Mouse (Mus musculus): ENCODE results near the gene Zap70. TPM values are rescaled to one million over a fixed set of nuclear protein-coding genes. Genes with fewer than 3 reads are reported as not detected.
A peak's percentile ranks its signal among the peaks of the same experiment; 100 is the strongest.

The Zap70 gene
- 40.5 and 59.0 TPM in 2 replicates for polyA plus RNA-seq (2012; rRNA removed)

GRCm38 (mm10) chr1:36761568-36761967, at the start of gene Zap70:
Gene Zap70 (plus strand): TSS chr1:36761798.
- Histone ChIP-seq H3K4me3 (ENCODE audit: extremely low read depth, insufficient read depth, insufficient read length) (peak within 1 kb of the TSS; percentile 61; the same call in 1 of the 2 replicates), H3K27ac (ENCODE audit: insufficient read depth, low read length) (peak within 1 kb of the TSS; percentile 92), H3K36me3 (ENCODE audit: control insufficient read depth, insufficient read depth, low read length) (no peaks in the 10 kb centered on the region), H3K27me3 (ENCODE audit: control insufficient read depth, insufficient read depth, low read length) (no peaks in the 10 kb centered on the region), H3K4me1 (ENCODE audit: control insufficient read depth, insufficient read depth, insufficient read length) (peaks cover 23% of the 10 kb centered on the region; the same call in 1 of the 2 replicates)
- DNase-seq (ENCODE audit: low read depth in 1 of 2, low spot score in 2 of 2), result peak; percentile 29 to 67
- WGBS, result 57% methylated on average over 11 of the region's 11 CpGs
- TF ChIP-seq POLR2A (IDR thresholded peaks at IDR 0.05; ENCODE audit: low read depth, low read length) (peak; percentile 15; the same call in 1 of the 2 replicates), CTCF (IDR thresholded peaks at IDR 0.05; ENCODE audit: extremely low read depth, insufficient read depth, insufficient read length, insufficient replicate concordance) (no peak)

GRCm38 (mm10) chr1:36714311-36714710, 47.3 kb upstream of the Zap70 start, which contains the start of gene Actr1b:
Gene Actr1b (minus strand): TSS chr1:36714422.
- H3K4me1 ChIP-seq (ENCODE audit: control insufficient read depth, insufficient read depth, insufficient read length), result no peaks in the 10 kb centered on the region; the same call in 1 of the 2 replicates
- no peaks in the 10 kb centered on the region for H3K27me3 ChIP-seq (ENCODE audit: control insufficient read depth, insufficient read depth, low read length)
- no peak within 1 kb of the TSS for H3K27ac ChIP-seq (ENCODE audit: insufficient read depth, low read length)
- 80% methylated on average over 5 of the region's 5 CpGs for WGBS
- no peaks in the 10 kb centered on the region for H3K36me3 ChIP-seq (ENCODE audit: control insufficient read depth, insufficient read depth, low read length)
- TF ChIP-seq CTCF (IDR thresholded peaks at IDR 0.05; ENCODE audit: extremely low read depth, insufficient read depth, insufficient read length, insufficient replicate concordance), result no peak
- no peak for TF ChIP-seq POLR2A (IDR thresholded peaks at IDR 0.05; ENCODE audit: low read depth, low read length)
- H3K4me3 ChIP-seq (ENCODE audit: extremely low read depth, insufficient read depth, insufficient read length), result no peak within 1 kb of the TSS
- DNase-seq (ENCODE audit: low read depth in 1 of 2, low spot score in 2 of 2), result no peak

- Histone ChIP-seq H3K4me3 (ENCODE audit: extremely low read depth, insufficient read depth, insufficient read length) (no peak overlapping the region), H3K4me1 (ENCODE audit: control insufficient read depth, insufficient read depth, insufficient read length) (peaks cover 3% of the 10 kb centered on the region; the same call in 1 of the 2 replicates), H3K27me3 (ENCODE audit: control insufficient read depth, insufficient read depth, low read length) (no peaks in the 10 kb centered on the region), H3K27ac (ENCODE audit: insufficient read depth, low read length) (no peak overlapping the region), H3K36me3 (ENCODE audit: control insufficient read depth, insufficient read depth, low read length) (no peaks in the 10 kb centered on the region)
- no peak for DNase-seq (ENCODE audit: low read depth in 1 of 2, low spot score in 2 of 2)
- 21% methylated on average over 1 of the region's 1 CpGs for WGBS
- TF ChIP-seq POLR2A (IDR thresholded peaks at IDR 0.05; ENCODE audit: low read depth, low read length) (no peak), CTCF (IDR thresholded peaks at IDR 0.05; ENCODE audit: extremely low read depth, insufficient read depth, insufficient read length, insufficient replicate concordance) (no peak)
Measured at GRCm38 (mm10) chr1:36718786-36719185, 42.8 kb upstream of the Zap70 start.

GRCm38 (mm10) chr1:36723146-36724056, 38.2 kb upstream of the Zap70 start:
- Histone ChIP-seq H3K4me1 (ENCODE audit: control insufficient read depth, insufficient read depth, insufficient read length) (0 out of 2 replicates have a peak, but pooled peaks cover 3% of the 10 kb centered on the region), H3K4me3 (ENCODE audit: extremely low read depth, insufficient read depth, insufficient read length) (no peak overlapping the region), H3K36me3 (ENCODE audit: control insufficient read depth, insufficient read depth, low read length) (no peaks in the 10 kb centered on the region), H3K27ac (ENCODE audit: insufficient read depth, low read length) (no peak overlapping the region), H3K27me3 (ENCODE audit: control insufficient read depth, insufficient read depth, low read length) (no peaks in the 10 kb centered on the region)
- WGBS, result 66% methylated on average over 16 of the region's 16 CpGs
- no peak for TF ChIP-seq POLR2A (IDR thresholded peaks at IDR 0.05; ENCODE audit: low read depth, low read length)
- TF ChIP-seq CTCF (IDR thresholded peaks at IDR 0.05; ENCODE audit: extremely low read depth, insufficient read depth, insufficient read length, insufficient replicate concordance), result no peak
- DNase-seq (ENCODE audit: low read depth in 1 of 2, low spot score in 2 of 2), result peak in 1 of 2 experiments; percentile 19

- TF ChIP-seq POLR2A (IDR thresholded peaks at IDR 0.05; ENCODE audit: low read depth, low read length), result no peak
- no peak for TF ChIP-seq CTCF (IDR thresholded peaks at IDR 0.05; ENCODE audit: extremely low read depth, insufficient read depth, insufficient read length, insufficient replicate concordance)
- Histone ChIP-seq H3K4me1 (ENCODE audit: control insufficient read depth, insufficient read depth, insufficient read length) (0 out of 2 replicates have a peak, but pooled peaks cover 3% of the 10 kb centered on the region), H3K4me3 (ENCODE audit: extremely low read depth, insufficient read depth, insufficient read length) (no peak overlapping the region), H3K36me3 (ENCODE audit: control insufficient read depth, insufficient read depth, low read length) (no peaks in the 10 kb centered on the region), H3K27me3 (ENCODE audit: control insufficient read depth, insufficient read depth, low read length) (no peaks in the 10 kb centered on the region), H3K27ac (ENCODE audit: insufficient read depth, low read length) (no peak overlapping the region)
- 93% methylated on average over 4 of the region's 4 CpGs for WGBS
- DNase-seq (ENCODE audit: low read depth in 1 of 2, low spot score in 2 of 2), result no peak
Measured at GRCm38 (mm10) chr1:36724057-36724431, 37.6 kb upstream of the Zap70 start.

- 5% methylated on average over 4 of the region's 4 CpGs for WGBS
Measured at GRCm38 (mm10) chr1:36737300-36737699, 24.3 kb upstream of the Zap70 start.

More at GRCm38 (mm10) chr1:36737300-36737699, 24.3 kb upstream of the Zap70 start:
- TF ChIP-seq CTCF (IDR thresholded peaks at IDR 0.05; ENCODE audit: extremely low read depth, insufficient read depth, insufficient read length, insufficient replicate concordance), result peak; percentile 40; the same call in 1 of the 2 replicates
- TF ChIP-seq POLR2A (IDR thresholded peaks at IDR 0.05; ENCODE audit: low read depth, low read length), result no peak
- Histone ChIP-seq H3K27me3 (ENCODE audit: control insufficient read depth, insufficient read depth, low read length) (no peaks in the 10 kb centered on the region), H3K36me3 (ENCODE audit: control insufficient read depth, insufficient read depth, low read length) (no peaks in the 10 kb centered on the region), H3K27ac (ENCODE audit: insufficient read depth, low read length) (no peak overlapping the region), H3K4me1 (ENCODE audit: control insufficient read depth, insufficient read depth, insufficient read length) (no peaks in the 10 kb centered on the region), H3K4me3 (ENCODE audit: extremely low read depth, insufficient read depth, insufficient read length) (no peak overlapping the region)
- peak; percentile 68 to 77 for DNase-seq (ENCODE audit: low read depth in 1 of 2, low spot score in 2 of 2)
